Mouse (Mus musculus) midbrain, embryonic 11.5 days (tissue): ENCODE measurements around the gene Anp32e. TPM values are rescaled to one million over a fixed set of nuclear protein-coding genes. Genes with fewer than 3 reads are reported as not detected.
"Not testable (repeated sequence)": the region's sequence is repeated elsewhere in the genome, so short reads cannot be mapped to it uniquely, and the experiment has no call there.

Source experiments
- ATAC-seq: fragments of 200-750 bp; cut with Nextera tagmentation; 2 replicates; pipeline ENCODE4 v1.8.0; 2017; ENCODE audit warnings: moderate TSS enrichment, moderate library complexity; ENCODE audit not compliant: low FRiP score
- DNase-seq: peaks from one replicate; pipeline ENCODE4 v3.0.0; 2015; ENCODE audit warnings: low spot score; ENCODE audit errors: missing footprints
- H3K27ac ChIP-seq: fragments of 300-500 bp; sonication (generic); 2 replicates; pipeline ENCODE4 v1.5.1; 2014; ENCODE audit warnings: low read depth, low read length
- H3K27me3 ChIP-seq: fragments of 300-500 bp; sonication (generic); 2 replicates; pipeline ENCODE4 v1.6.1; 2014; ENCODE audit warnings: mild to moderate bottlenecking, low read length, moderate library complexity, mixed read lengths; ENCODE audit not compliant: control insufficient read depth, insufficient read depth
- H3K36me3 ChIP-seq: fragments of 300-500 bp; sonication (generic); 2 replicates; pipeline ENCODE4 v1.6.1; 2014; ENCODE audit warnings: mild to moderate bottlenecking, low read length, moderate library complexity, mixed read lengths; ENCODE audit not compliant: control insufficient read depth, insufficient read depth
- H3K4me1 ChIP-seq: fragments of 300-500 bp; sonication (generic); 2 replicates; pipeline ENCODE4 v1.6.1; 2014; ENCODE audit warnings: low read length; ENCODE audit not compliant: control insufficient read depth, insufficient read depth
- H3K4me2 ChIP-seq: fragments of 300-500 bp; sonication (generic); 2 replicates; pipeline ENCODE4 v1.6.1; 2014; ENCODE audit warnings: mild to moderate bottlenecking, moderate library complexity
- H3K4me3 ChIP-seq: fragments of 300-500 bp; sonication (generic); 2 replicates; pipeline ENCODE4 v1.5.1; 2014; ENCODE audit warnings: low read depth, low read length
- H3K9ac ChIP-seq: fragments of 300-500 bp; sonication (generic); 2 replicates; pipeline ENCODE4 v1.6.1; 2014; ENCODE audit warnings: low read length
- H3K9me3 ChIP-seq: fragments of 300-500 bp; sonication (generic); 2 replicates; pipeline ENCODE4 v1.6.1; 2016; ENCODE audit warnings: low read length; ENCODE audit not compliant: control insufficient read depth
- WGBS: fragments of 180-500 bp; shearing (Covaris S2); extraction: QIAGEN DNeasy Blood & Tissue Kit; methylation state at CpG from one replicate; pipeline ENCODE4 v1.1.7; 2014; 5-methylcytosine and 5-hydroxymethylcytosine counted together
- polyA plus RNA-seq: library from polyadenylated mRNA; unstranded; fragments of >200 nt; fragmentation: Nextera tagmentation; extraction: Ambion mirVana; gene quantifications from 2 replicates; pipeline ENCODE4 v1.2.1, GENCODE M21; 2014

The Anp32e gene
- polyA plus RNA-seq, 1 experiment from 2014 or later: 149 TPM

DNA sequence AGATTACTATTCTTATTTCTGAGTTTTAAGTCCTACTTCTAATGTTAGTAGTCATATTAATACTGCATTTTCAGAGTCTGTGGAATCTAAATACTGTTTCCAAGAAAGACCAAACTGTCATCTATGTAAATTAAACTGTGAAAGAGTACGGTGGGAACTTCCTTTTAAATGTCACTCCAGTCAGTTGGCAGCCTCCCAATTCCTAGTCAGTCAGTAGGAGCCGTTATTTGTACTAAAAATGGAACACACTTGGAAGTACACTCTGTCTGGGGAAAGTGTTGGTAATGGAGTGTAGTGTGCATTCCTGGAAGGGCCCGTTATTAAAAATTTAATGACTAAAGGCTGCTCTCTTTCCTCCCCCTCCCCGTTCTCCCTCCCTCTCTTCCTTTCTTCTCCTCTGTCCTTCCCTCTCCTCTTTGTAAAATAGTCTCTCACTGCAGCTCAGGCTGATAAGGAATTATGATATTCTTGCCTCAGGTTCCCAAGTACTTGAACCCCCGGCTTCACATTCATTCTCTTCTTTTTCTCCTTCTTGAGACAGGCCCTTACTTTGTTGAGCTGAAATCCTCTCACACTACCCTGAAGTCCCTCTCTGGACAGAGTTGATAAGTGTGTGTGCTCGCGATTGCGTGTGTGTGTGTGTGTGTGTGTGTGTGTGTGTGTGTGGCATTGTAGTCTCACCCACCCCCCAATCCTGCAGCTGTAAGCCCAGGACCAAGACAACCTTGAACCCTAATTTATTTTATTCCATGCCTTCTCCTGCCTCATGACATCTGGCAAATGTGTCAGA lies 28.5 kb downstream of the Anp32e start:
- ATAC-seq: no peak
- H3K9ac ChIP-seq: no peak overlapping the region
- no peaks in the 10 kb centered on the region for H3K27me3 ChIP-seq
- H3K4me1 ChIP-seq: peaks cover 9% of the 10 kb centered on the region
- 77% methylated on average over 8 of the region's 8 CpGs for WGBS
- H3K4me3 ChIP-seq: no peak overlapping the region
- no peak for DNase-seq
- H3K27ac ChIP-seq: no peak overlapping the region
- H3K9me3 ChIP-seq: no peaks in the 10 kb centered on the region
- no peaks in the 10 kb centered on the region for H3K36me3 ChIP-seq
- no peak overlapping the region for H3K4me2 ChIP-seq

DNA sequence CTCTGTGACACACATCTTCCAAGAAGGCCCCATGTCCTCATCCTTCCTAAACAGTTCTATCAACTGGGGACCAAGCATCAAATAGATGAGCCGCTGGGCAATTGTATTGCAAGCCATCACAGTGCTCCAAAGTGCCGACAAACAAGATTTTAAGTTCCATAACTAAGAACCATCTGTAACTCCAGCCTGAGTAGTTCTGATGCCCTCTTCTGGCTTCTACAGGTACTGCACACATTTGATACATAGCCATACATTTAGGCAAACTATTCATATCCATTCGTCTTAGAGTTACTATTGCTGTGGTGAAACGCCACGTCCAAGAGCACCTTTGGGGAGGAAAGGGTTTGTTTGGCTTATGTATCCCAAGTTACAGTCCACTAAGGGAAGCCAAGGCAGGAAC lies 30.0 kb downstream of the Anp32e start:
- Histone ChIP-seq H3K36me3 (no peaks in the 10 kb centered on the region), H3K27me3 (no peaks in the 10 kb centered on the region), H3K4me1 (no peaks in the 10 kb centered on the region), H3K9ac (no peak overlapping the region), H3K9me3 (no peaks in the 10 kb centered on the region), H3K27ac (no peak overlapping the region), H3K4me3 (no peak overlapping the region), H3K4me2 (no peak overlapping the region)
- DNase-seq (no peak), ATAC-seq (no peak)
- WGBS: 83% methylated on average over 5 of the region's 5 CpGs

DNA sequence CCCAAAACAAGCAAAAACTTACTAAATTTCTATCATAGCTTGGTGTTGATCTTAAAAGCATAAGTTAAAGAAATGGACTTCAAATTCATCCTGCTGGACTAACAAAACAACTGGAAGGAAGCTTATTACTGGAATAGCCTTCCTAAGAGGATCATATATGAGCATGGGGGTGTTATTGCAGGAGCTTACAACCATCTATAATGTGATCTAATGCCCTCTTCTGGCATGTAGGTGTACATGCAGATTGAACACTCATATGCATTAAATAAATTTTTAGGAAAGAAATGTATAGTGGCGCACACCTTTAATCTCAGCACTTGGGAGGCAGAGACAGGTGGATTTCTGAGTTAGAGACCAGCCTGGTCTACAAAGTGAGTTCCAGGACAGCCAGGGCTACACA lies 30.8 kb downstream of the Anp32e start:
- Histone ChIP-seq H3K9me3 (no peaks in the 10 kb centered on the region), H3K4me1 (no peaks in the 10 kb centered on the region), H3K4me3 (no peak overlapping the region), H3K27ac (no peak overlapping the region), H3K4me2 (no peak overlapping the region), H3K36me3 (no peaks in the 10 kb centered on the region), H3K9ac (no peak overlapping the region), H3K27me3 (no peaks in the 10 kb centered on the region)
- WGBS: 91% methylated on average over 1 of the region's 1 CpGs
- DNase-seq: no peak
- ATAC-seq: no peak

DNA sequence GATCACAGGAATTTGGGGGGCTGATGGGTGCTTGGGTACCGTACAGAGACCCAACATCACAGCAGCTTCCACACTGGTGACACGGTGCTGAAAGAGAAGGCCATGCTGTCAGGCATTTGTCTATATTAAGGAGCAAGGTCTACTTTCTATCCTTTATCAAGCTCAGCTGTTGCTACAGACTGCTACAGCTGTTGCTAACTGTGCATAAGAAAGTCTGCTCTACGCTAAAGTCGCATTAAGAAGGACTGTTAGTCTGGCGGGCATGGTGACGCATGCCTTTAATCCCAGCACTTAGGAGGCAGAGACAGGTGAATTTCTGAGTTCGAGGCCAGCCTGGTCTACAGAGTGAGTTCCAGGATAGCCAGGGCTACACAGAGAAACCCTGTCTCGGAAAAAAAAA lies 33.1 kb downstream of the Anp32e start:
- 87% methylated on average over 8 of the region's 8 CpGs for WGBS
- not testable (repeated sequence) for H3K9ac ChIP-seq, H3K4me2 ChIP-seq, H3K27me3 ChIP-seq, H3K4me3 ChIP-seq, ATAC-seq, H3K36me3 ChIP-seq, H3K9me3 ChIP-seq, DNase-seq, H3K27ac ChIP-seq, H3K4me1 ChIP-seq

DNA sequence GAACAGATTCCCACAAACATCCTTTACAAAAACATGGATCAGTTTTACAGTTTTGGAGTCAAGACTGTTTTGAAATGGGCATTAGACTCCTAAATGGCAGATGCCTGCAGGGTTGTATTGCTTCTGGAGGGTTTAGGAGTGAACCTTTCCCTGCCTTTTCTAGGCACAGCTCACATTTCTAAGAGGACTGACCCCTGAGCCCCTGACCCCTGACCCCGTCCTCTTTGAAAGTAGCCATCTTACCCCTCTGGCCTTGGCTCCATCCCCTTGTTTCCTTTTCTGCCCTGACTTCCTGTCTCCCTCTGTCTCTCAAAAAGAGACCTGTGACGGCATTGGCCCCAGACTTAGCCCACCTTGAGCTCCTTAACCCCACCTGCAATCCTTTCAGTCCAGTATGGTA lies 34.2 kb downstream of the Anp32e start:
- no peak for ATAC-seq
- H3K9me3 ChIP-seq: no peaks in the 10 kb centered on the region
- no peak overlapping the region for H3K4me2 ChIP-seq
- H3K27me3 ChIP-seq: no peaks in the 10 kb centered on the region
- H3K9ac ChIP-seq: no peak overlapping the region
- H3K4me1 ChIP-seq: no peaks in the 10 kb centered on the region
- H3K4me3 ChIP-seq: no peak overlapping the region
- H3K36me3 ChIP-seq: no peaks in the 10 kb centered on the region
- no peak for DNase-seq
- WGBS: 35% methylated on average over 2 of the region's 2 CpGs
- H3K27ac ChIP-seq: no peak overlapping the region

DNA sequence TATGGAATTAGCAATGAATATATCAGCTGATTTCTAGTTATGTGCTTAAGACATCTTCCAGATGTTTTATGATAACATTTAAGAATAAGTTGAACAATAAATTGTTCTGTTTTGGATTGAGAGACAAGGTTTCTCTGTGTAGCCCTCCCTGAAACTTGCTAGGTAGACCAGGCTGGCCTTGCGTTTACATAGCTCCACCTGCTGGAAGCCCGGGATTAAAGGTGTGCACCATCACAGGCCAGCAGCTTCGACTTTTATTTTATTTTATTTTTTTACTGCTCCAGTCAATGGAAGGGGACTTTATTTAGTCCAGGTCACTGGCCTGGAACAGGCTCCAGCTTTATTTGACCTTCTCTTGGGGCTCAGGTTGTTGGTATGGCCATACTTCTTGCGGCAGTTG lies 34.6 kb downstream of the Anp32e start:
- ATAC-seq (no peak), DNase-seq (no peak)
- H3K36me3 ChIP-seq: no peaks in the 10 kb centered on the region
- H3K9me3 ChIP-seq: no peaks in the 10 kb centered on the region
- no peak overlapping the region for H3K4me2 ChIP-seq
- no peak overlapping the region for H3K9ac ChIP-seq
- H3K27ac ChIP-seq: no peak overlapping the region
- no peaks in the 10 kb centered on the region for H3K27me3 ChIP-seq
- H3K4me3 ChIP-seq: no peak overlapping the region
- 52% methylated on average over 4 of the region's 4 CpGs for WGBS
- no peaks in the 10 kb centered on the region for H3K4me1 ChIP-seq

DNA sequence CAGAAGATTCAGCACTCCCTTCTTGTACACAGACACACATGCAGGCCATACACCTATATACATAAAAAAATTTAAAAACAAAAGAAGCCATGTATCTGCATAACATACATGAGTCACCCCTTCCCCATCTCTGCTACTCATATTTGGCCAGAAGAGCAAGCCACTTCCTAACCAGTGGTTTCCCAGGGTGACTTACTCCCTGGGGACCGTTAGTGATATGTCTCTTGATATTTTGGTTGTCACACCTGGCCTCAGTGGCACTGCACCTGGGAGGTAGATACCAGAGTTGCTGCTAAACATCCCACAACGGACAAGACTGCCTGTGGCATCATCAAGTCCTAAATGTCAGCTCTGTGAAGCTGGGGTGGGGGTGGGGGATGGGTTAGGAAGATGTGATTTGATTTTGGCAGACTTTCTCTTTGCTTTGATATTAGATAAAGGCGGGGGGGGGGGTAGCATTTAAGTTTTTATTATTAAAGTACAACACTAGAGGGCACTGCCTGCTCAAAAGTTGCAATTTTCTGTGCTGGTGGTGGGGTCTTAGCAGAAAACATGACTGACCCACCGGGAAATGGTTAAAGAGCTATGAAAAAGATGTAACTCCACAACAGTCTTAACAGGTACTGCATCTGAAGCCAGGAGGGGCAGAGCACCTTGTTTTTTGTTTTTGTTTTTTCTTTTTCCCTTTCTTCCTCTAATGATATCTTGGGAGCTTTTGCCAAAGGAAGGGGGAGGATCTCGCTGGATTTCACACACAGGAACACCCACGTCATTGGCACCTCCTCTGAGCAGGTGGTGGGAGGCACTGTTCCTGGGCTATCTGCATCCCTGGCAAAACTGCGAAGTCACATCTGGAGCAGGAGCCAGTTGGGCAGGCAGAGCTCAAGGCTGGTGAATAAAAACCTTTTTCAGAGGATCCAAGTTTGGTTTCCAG lies 36.7 kb downstream of the Anp32e start:
- H3K27me3 ChIP-seq: no peaks in the 10 kb centered on the region
- H3K4me1 ChIP-seq: no peaks in the 10 kb centered on the region
- H3K9ac ChIP-seq: no peak overlapping the region
- DNase-seq: peak; percentile 89
- no peak overlapping the region for H3K27ac ChIP-seq
- H3K9me3 ChIP-seq: no peaks in the 10 kb centered on the region
- no peak overlapping the region for H3K4me3 ChIP-seq
- no peak overlapping the region for H3K4me2 ChIP-seq
- 13% methylated on average over 7 of the region's 7 CpGs for WGBS
- H3K36me3 ChIP-seq: no peaks in the 10 kb centered on the region
- no peak for ATAC-seq

DNA sequence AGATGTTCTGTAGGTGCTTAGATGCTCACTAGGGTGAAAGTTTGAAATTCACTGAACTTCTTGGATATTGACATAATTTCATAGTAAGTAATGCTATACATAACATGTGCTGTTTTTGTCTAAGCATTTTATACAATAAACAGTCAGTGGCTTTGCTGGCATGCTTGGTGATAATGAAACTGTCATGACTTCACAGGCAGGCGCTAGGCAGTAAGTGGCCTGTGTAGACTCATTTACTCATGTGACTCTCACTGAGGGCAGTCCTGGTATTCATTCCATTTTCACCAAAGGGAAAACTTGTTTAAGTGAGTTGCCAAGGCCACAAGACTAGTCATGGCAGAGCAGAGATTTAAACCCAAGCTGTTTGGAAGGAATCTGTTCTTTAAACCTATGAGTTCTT lies 40.2 kb downstream of the Anp32e start:
- H3K9ac ChIP-seq: no peak overlapping the region
- no peaks in the 10 kb centered on the region for H3K9me3 ChIP-seq
- H3K36me3 ChIP-seq: no peaks in the 10 kb centered on the region
- WGBS: 90% methylated on average over 1 of the region's 1 CpGs
- ATAC-seq (no peak), DNase-seq (no peak)
- H3K27me3 ChIP-seq: 0 out of 2 replicates have a peak, but pooled peaks cover 2% of the 10 kb centered on the region
- no peak overlapping the region for H3K27ac ChIP-seq
- H3K4me1 ChIP-seq: peaks cover 7% of the 10 kb centered on the region
- no peak overlapping the region for H3K4me2 ChIP-seq
- H3K4me3 ChIP-seq: no peak overlapping the region

DNA sequence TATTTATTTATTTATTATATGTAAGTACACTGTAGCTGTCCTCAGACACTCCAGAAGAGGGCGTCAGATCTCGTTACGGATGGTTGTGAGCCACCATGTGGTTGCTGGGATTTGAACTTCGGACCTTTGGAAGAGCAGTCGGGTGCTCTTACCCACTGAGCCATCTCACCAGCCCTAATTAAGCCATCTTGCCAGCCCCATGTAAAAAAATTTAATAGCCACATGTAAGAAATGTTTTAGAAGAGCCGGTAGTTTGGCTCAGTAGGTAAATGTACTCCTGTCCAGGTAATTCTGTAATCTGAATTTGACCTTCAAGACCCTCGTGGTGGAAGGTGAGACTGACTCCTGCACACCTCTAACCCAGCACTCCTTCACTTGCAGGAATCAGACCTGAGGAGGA lies 41.6 kb downstream of the Anp32e start:
- not testable (repeated sequence) for H3K4me2 ChIP-seq, DNase-seq, H3K36me3 ChIP-seq, ATAC-seq, H3K27me3 ChIP-seq, H3K27ac ChIP-seq, H3K9me3 ChIP-seq, H3K4me3 ChIP-seq, H3K9ac ChIP-seq, H3K4me1 ChIP-seq
- WGBS: 75% methylated on average over 4 of the region's 7 CpGs
